Comparison of ENCODE assay signal across 31 mouse cellular contexts in the genomic region with DNA sequence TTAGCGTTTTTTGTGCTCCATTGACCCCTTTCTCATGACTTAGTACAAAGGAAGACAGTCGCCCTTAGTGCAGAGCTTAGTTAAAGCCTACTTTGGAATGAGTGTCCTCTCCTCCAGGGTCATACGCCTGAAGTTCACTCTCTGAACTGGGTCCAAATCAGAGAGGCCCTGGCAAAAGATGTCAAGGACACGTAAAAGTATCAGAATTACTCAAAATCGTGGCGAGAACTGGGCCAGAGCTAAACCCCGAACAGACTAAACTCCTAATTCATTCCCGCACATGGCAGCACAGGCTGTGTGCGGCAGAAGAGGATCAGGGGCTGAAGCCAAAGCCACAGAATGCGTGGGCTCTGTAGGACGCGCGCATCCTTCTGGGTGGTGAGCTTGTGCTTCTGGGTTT. TPM values are rescaled to one million over a fixed set of nuclear protein-coding genes. Genes with fewer than 3 reads are reported as not detected.
A peak's percentile ranks its signal among the peaks of the same experiment; 100 is the strongest.
DNase-seq lines count a peak whose midpoint lies in the region; ATAC-seq and TF ChIP-seq lines count a peak whose summit lies in the region.
"Had no signal": no experiment of that assay in that cellular context is flagged by ENCODE, and none has a peak within 500 bp of the region (broad histone marks: within the 10 kb centered on the region; RNA-seq: fewer than 3 reads in every experiment).

No protein-coding gene starts in this region.

- H3K4me1 ChIP-seq in midbrain, embryonic 11.5 days (ENCODE audit: control insufficient read depth, insufficient read depth, low read length) = no peaks in the 10 kb centered on the region
- H3K4me1 ChIP-seq in midbrain, embryonic 16.5 days (ENCODE audit: control insufficient read depth, insufficient read depth, low read length) = no peaks in the 10 kb centered on the region
- H3K4me1 ChIP-seq in thymus, adult 2 months (replicated peaks; ENCODE audit: control insufficient read depth, insufficient read depth, low read length) = no peaks in the 10 kb centered on the region
- H3K4me1 ChIP-seq: forebrain, embryonic 13.5 days; hindbrain, embryonic 12.5 days; hindbrain, embryonic 15.5 days had no signal

- H3K9me3 ChIP-seq in midbrain, embryonic 11.5 days (ENCODE audit: control insufficient read depth, low read length) = no peaks in the 10 kb centered on the region
- no peaks in the 10 kb centered on the region for H3K9me3 ChIP-seq in midbrain, embryonic 16.5 days (replicated peaks; ENCODE audit: control insufficient read depth, low read length, poor library complexity, severe bottlenecking)
- H3K9me3 ChIP-seq: forebrain, embryonic 10.5 days; forebrain, embryonic 13.5 days; G1E; hindbrain, embryonic 12.5 days; hindbrain, embryonic 15.5 days had no signal

- peaks cover 3% of the 10 kb centered on the region; the same call in 1 of the 2 replicates for H3K27me3 ChIP-seq in midbrain, embryonic 11.5 days (ENCODE audit: control insufficient read depth, insufficient read depth, low read length)
- H3K27me3 ChIP-seq in midbrain, embryonic 16.5 days (ENCODE audit: control insufficient read depth, insufficient read depth, low read depth, low read length) = no peaks in the 10 kb centered on the region; the same call in 1 of the 2 replicates
- no peaks in the 10 kb centered on the region; the same call in 1 of the 2 replicates for H3K27me3 ChIP-seq in thymus, adult 2 months (ENCODE audit: control insufficient read depth, insufficient read depth, low read length)
- H3K27me3 ChIP-seq: forebrain, embryonic 13.5 days; hindbrain, embryonic 15.5 days had no signal

- peak; percentile 61 for DNase-seq in midbrain, embryonic 11.5 days (ENCODE audit: low spot score, missing footprints)
- DNase-seq in adrenal gland, adult 8-10 months = peak; percentile 67
- DNase-seq in adrenal gland, postnatal 25 days = peak; percentile 35
- DNase-seq in thymus, adult 2 months = no peak
- no peak for DNase-seq in thymus, postnatal 25 days
- DNase-seq: B cell, adult 2 months; cerebellum, adult 11-12 months; cerebellum, adult 8-10 months; cerebellum, postnatal 10 days; cerebellum, postnatal 36 days; gastrocnemius, adult 2 months; gastrocnemius, postnatal 14 days; heart, adult 11 months had no signal

- ATAC-seq in midbrain, embryonic 11.5 days (ENCODE audit: low FRiP score) = no peak
- ATAC-seq in midbrain, embryonic 16.5 days = no peak
- no peak for ATAC-seq in frontal cortex, adult (ENCODE audit: low TSS enrichment)
- ATAC-seq: forebrain, embryonic 13.5 days; forebrain, embryonic 16.5 days; intestine, postnatal 0 days had no signal

- no peak overlapping the region for H3K4me2 ChIP-seq in midbrain, embryonic 11.5 days
- H3K4me2 ChIP-seq in midbrain, embryonic 16.5 days (ENCODE audit: low read length) = no peak overlapping the region
- H3K4me2 ChIP-seq: forebrain, embryonic 13.5 days; heart, embryonic 11.5 days; hindbrain, embryonic 12.5 days; hindbrain, embryonic 15.5 days had no signal

- 69% methylated on average over 13 of the region's 13 CpGs for WGBS in midbrain, embryonic 11.5 days
- WGBS in midbrain, embryonic 16.5 days = 74% methylated on average over 13 of the region's 13 CpGs
- WGBS in thymus, adult 2 months = 90% methylated on average over 13 of the region's 13 CpGs

- H3K36me3 ChIP-seq in midbrain, embryonic 11.5 days (ENCODE audit: control insufficient read depth, insufficient read depth, low read length) = no peaks in the 10 kb centered on the region
- H3K36me3 ChIP-seq in midbrain, embryonic 16.5 days (ENCODE audit: control insufficient read depth, insufficient read depth, low read length) = no peaks in the 10 kb centered on the region
- no peaks in the 10 kb centered on the region for H3K36me3 ChIP-seq in thymus, adult 2 months (ENCODE audit: control insufficient read depth, insufficient read depth, low read length)
- H3K36me3 ChIP-seq: hindbrain, embryonic 12.5 days; hindbrain, embryonic 15.5 days had no signal

- H3K9ac ChIP-seq in midbrain, embryonic 11.5 days (ENCODE audit: low read length) = no peak overlapping the region
- H3K9ac ChIP-seq in midbrain, embryonic 16.5 days (ENCODE audit: low read depth, low read length) = no peak overlapping the region
- H3K9ac ChIP-seq: forebrain, embryonic 13.5 days; hindbrain, embryonic 12.5 days; hindbrain, embryonic 15.5 days had no signal

- no peak overlapping the region for H3K27ac ChIP-seq in midbrain, embryonic 11.5 days (ENCODE audit: low read depth, low read length)
- no peak overlapping the region for H3K27ac ChIP-seq in midbrain, embryonic 16.5 days (ENCODE audit: low read length)
- H3K27ac ChIP-seq in thymus, adult 2 months (ENCODE audit: control insufficient read depth, insufficient read depth, low read length) = no peak overlapping the region
- H3K27ac ChIP-seq: forebrain, embryonic 10.5 days; forebrain, embryonic 13.5 days; gastrocnemius, adult 2 months; hindbrain, embryonic 12.5 days; hindbrain, embryonic 15.5 days had no signal

- H3K4me3 ChIP-seq in midbrain, embryonic 11.5 days (ENCODE audit: low read depth, low read length) = no peak overlapping the region
- no peak overlapping the region for H3K4me3 ChIP-seq in midbrain, embryonic 16.5 days (ENCODE audit: low read depth, low read length)
- H3K4me3 ChIP-seq in thymus, adult 2 months (ENCODE audit: control insufficient read depth, insufficient read depth, low read length) = no peak overlapping the region
- H3K4me3 ChIP-seq: forebrain, embryonic 10.5 days; forebrain, embryonic 13.5 days; gastrocnemius, adult 2 months; hindbrain, embryonic 12.5 days; hindbrain, embryonic 15.5 days had no signal

- TF ChIP-seq CTCF in thymus, adult 2 months (IDR thresholded peaks at IDR 0.05; ENCODE audit: borderline replicate concordance, control insufficient read depth, extremely low read depth, insufficient read depth, low read length, poor library complexity) = no peak

- TF ChIP-seq POLR2A in thymus, adult 2 months (IDR thresholded peaks at IDR 0.05; ENCODE audit: control insufficient read depth, extremely low read depth, insufficient read depth, low read length, poor library complexity) = no peak

RNA-seq across cellular contexts. Expression of a gene that starts 1.3 kb away (rescaled TPM):
- polyA plus RNA-seq in midbrain, embryonic 11.5 days (2014; fragmentation: Nextera tagmentation; extraction: Ambion mirVana) = not detected in 2 replicates
- polyA plus RNA-seq in midbrain, embryonic 16.5 days (2015; fragmentation: Nextera tagmentation; extraction: Ambion mirVana) = 0.22 and 0.24 TPM in 2 replicates
- total RNA-seq in adrenal gland, adult 8-10 months (2022) = 100 to 1,000 TPM; 277 to 564 (median 391) TPM
- total RNA-seq in adrenal gland, postnatal 25 days (2021) = 312 and 334 TPM in 2 replicates
- polyA plus RNA-seq in thymus, adult 2 months (2012; rRNA removed) = 64.4 and 73.1 TPM in 2 replicates
- total RNA-seq: CH12.LX; hematopoietic stem cell, adult 5-6 weeks had no signal
- polyA plus RNA-seq: cortical plate, adult 2 months; embryonic facial prominence, embryonic 11.5 days; forebrain, embryonic 10.5 days; forebrain, embryonic 16.5 days; G1E; heart, embryonic 11.5 days; heart, embryonic 14.5 days; hindbrain, embryonic 12.5 days; intestine, embryonic 14.5 days; intestine, postnatal 0 days had no signal

RNA-seq across cellular contexts. Expression of a gene that starts 11.5 kb away (rescaled TPM):
- 8.4 TPM in 2 replicates for polyA plus RNA-seq in midbrain, embryonic 11.5 days (2014; fragmentation: Nextera tagmentation; extraction: Ambion mirVana)
- polyA plus RNA-seq in midbrain, embryonic 16.5 days (2015; fragmentation: Nextera tagmentation; extraction: Ambion mirVana) = 12.7 and 13.9 TPM in 2 replicates
- 10 to 100 TPM; 52.5 to 60.1 (median 54.5) TPM for total RNA-seq in adrenal gland, adult 8-10 months (2022)
- 42.6 and 59.9 TPM in 2 replicates for total RNA-seq in adrenal gland, postnatal 25 days (2021)
- 5.0 and 8.1 TPM in 2 replicates for polyA plus RNA-seq in thymus, adult 2 months (2012; rRNA removed)

RNA-seq across cellular contexts. Expression of a gene that starts 11.5 kb away (rescaled TPM):
- polyA plus RNA-seq in midbrain, embryonic 11.5 days (2014; fragmentation: Nextera tagmentation; extraction: Ambion mirVana) = 0.33 and 0.39 TPM in 2 replicates
- 0.33 and 0.50 TPM in 2 replicates for polyA plus RNA-seq in midbrain, embryonic 16.5 days (2015; fragmentation: Nextera tagmentation; extraction: Ambion mirVana)
- 1 to 10 TPM in 3 of 4 experiments, under 1 TPM in 1; 0.99 to 1.6 (median 1.3) TPM for total RNA-seq in adrenal gland, adult 8-10 months (2022)
- 1.7 and 2.1 TPM in 2 replicates for total RNA-seq in adrenal gland, postnatal 25 days (2021)
- polyA plus RNA-seq in thymus, adult 2 months (2012; rRNA removed) = 0.22 and 0.24 TPM in 2 replicates
- total RNA-seq: gastrocnemius, postnatal 14 days; heart, adult 8-10 months; hematopoietic stem cell, adult 5-6 weeks had no signal
- polyA plus RNA-seq: heart, postnatal 0 days had no signal

RNA-seq across cellular contexts. Expression of a gene that starts 15.9 kb away (rescaled TPM):
- 2.8 and 4.7 TPM in 2 replicates for polyA plus RNA-seq in midbrain, embryonic 11.5 days (2014; fragmentation: Nextera tagmentation; extraction: Ambion mirVana)
- 1.3 and 1.9 TPM in 2 replicates for polyA plus RNA-seq in midbrain, embryonic 16.5 days (2015; fragmentation: Nextera tagmentation; extraction: Ambion mirVana)
- total RNA-seq in adrenal gland, adult 8-10 months (2022) = 1 to 10 TPM; 2.8 to 6.4 (median 4.2) TPM
- 4.5 and 4.6 TPM in 2 replicates for total RNA-seq in adrenal gland, postnatal 25 days (2021)
- polyA plus RNA-seq in thymus, adult 2 months (2012; rRNA removed) = 5.7 and 6.3 TPM in 2 replicates

Comparison
In these comparisons a context has a peak if more than half of its experiments do, and no peak if none do; other contexts are left out.
1. DNase-seq: peak in midbrain, embryonic 11.5 days (single experiment), adrenal gland, adult 8-10 months (single experiment) and adrenal gland, postnatal 25 days (single experiment); none in thymus, adult 2 months (single experiment) and thymus, postnatal 25 days (single experiment).
2. RNA of a gene that starts 1.3 kb away (polyA plus RNA-seq): 64.4 to 73.1 TPM in thymus, adult 2 months; 0.22 to 0.24 TPM in midbrain, embryonic 16.5 days and not detected in midbrain, embryonic 11.5 days; every median in the first group is over 10 times any median in the second.